Mouse (Mus musculus) liver, postnatal 0 days (tissue): Measurements from ENCODE around the gene Zfp68.

ENCODE experiments used
- CTCF ChIP-seq: sonication (generic); IDR thresholded peaks from 2 replicates; pipeline ENCODE4 v1.5.1; 2016; ENCODE audit warnings: antibody characterized with exemption, low read depth
- EP300 ChIP-seq: IDR thresholded peaks from 2 replicates; pipeline ENCODE4 v1.6.1; 2016; ENCODE audit warnings: antibody characterized with exemption, low read depth, mild to moderate bottlenecking

DNA sequence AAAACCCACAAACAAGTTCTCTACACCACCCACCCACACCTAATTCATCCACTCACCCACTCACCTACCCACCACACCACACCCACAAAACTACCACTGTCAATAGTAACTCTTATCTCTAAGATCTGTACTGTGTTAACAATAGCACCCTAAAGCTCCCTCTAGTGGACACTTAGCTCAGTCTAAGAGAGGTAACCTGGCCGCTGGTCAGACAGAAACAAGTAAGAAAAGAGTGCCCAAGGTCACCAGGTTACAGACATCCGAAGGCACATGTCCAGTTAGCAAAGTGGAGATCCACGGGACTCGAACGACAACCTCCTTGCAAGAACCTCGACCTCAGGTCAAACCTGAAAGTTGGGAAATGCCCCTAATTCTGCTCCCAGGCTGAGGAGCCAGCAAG lies 38.3 kb upstream of the Zfp68 start:
- TF ChIP-seq CTCF (peak; percentile 74), EP300 (no peak)
